Mouse (Mus musculus) bone marrow, adult 2 months (tissue): ENCODE results near the gene Lactb. TPM values are rescaled to one million over a fixed set of nuclear protein-coding genes. Genes with fewer than 3 reads are reported as not detected.

ENCODE experiments used
- H3K27ac ChIP-seq: fragments of 200-500 bp; 2 replicates; pipeline ENCODE4 v1.5.1; 2012; ENCODE audit warnings: low read depth, mild to moderate bottlenecking, control low read depth, inconsistent platforms, low read length; ENCODE audit not compliant: control insufficient read depth, poor library complexity, insufficient read depth
- H3K4me1 ChIP-seq: fragments of 200-500 bp; 2 replicates; pipeline ENCODE4 v1.6.1; 2011; ENCODE audit warnings: low read length; ENCODE audit not compliant: control insufficient read depth, insufficient read depth
- H3K4me3 ChIP-seq: fragments of 200-500 bp; replicated peaks from 2 replicates; pipeline ENCODE3; 2011; ENCODE audit warnings: mild to moderate bottlenecking, low read depth, low read length, control low read depth; ENCODE audit not compliant: control insufficient read depth
- CTCF ChIP-seq: fragments of 200-500 bp; IDR thresholded peaks from 2 replicates; pipeline ENCODE4 v1.5.1; 2011; ENCODE audit warnings: low read length, control low read depth; ENCODE audit not compliant: control insufficient read depth, insufficient read depth
- POLR2A ChIP-seq: fragments of 200-500 bp; IDR thresholded peaks from 2 replicates; pipeline ENCODE4 v1.6.1; 2011; ENCODE audit warnings: low read depth, mild to moderate bottlenecking, control low read depth, low read length, borderline replicate concordance; ENCODE audit not compliant: control insufficient read depth
- WGBS: fragments of 180-500 bp; shearing (Covaris S2); methylation state at CpG from one replicate; pipeline ENCODE4 v1.1.7; 2018; 5-methylcytosine and 5-hydroxymethylcytosine counted together
- polyA plus RNA-seq: library from polyadenylated mRNA; stranded (reverse); fragments of >200 nt; gene quantifications from 2 replicates; pipeline ENCODE4 v1.2.4, GENCODE M21; 2011; ENCODE audit warnings: low replicate concordance; ENCODE audit not compliant: missing spikeins, insufficient read depth, insufficient read length

Lactb gene
- polyA plus RNA-seq, 1 experiment, result 8.1 TPM

DNA sequence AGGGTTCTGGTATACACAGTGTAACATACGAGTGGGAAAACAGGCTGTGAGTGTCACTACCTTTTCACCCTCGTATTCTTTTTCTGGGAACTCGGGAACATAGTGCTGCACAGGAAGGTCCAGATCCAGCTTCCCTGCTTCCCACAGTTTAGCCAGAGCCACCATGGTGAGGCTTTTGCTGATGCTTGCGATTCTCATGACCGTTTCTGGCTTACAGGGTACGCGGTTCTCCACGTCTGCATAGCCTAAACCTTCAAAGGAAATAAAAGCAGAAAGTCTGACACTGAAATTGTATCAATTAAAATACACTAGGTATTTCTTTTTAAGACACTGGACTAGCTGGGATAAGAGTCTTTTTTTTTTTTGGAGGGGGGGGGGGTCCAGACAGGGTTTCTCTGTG lies 4.2 kb downstream of the Lactb start:
- Histone ChIP-seq H3K27ac (no peak overlapping the region), H3K4me1 (no peaks in the 10 kb centered on the region), H3K4me3 (no peak overlapping the region)
- TF ChIP-seq CTCF, result no peak
- no peak for TF ChIP-seq POLR2A
- WGBS, result 86% methylated on average over 8 of the region's 8 CpGs

DNA sequence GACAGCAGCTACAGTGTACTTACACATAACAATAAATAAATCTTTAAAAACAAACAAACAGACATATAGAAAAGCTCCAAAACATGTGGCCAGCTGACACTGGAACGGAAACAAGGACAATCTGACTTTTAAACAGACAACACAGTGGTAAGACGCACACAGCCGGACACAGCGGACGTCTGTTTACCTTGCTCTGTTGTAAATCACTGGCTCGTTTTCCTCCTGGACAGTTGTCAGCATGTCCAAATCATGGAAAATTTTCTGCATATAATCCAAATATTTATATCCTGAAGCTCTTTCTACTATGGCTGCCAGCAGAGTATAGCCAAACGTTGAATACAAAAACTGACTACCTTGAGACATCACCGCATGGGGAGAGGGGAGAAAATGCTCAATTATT lies 7.8 kb downstream of the Lactb start:
- 91% methylated on average over 8 of the region's 8 CpGs for WGBS
- Histone ChIP-seq H3K27ac (no peak overlapping the region), H3K4me3 (no peak overlapping the region), H3K4me1 (no peaks in the 10 kb centered on the region)
- TF ChIP-seq POLR2A, result no peak
- no peak for TF ChIP-seq CTCF

DNA sequence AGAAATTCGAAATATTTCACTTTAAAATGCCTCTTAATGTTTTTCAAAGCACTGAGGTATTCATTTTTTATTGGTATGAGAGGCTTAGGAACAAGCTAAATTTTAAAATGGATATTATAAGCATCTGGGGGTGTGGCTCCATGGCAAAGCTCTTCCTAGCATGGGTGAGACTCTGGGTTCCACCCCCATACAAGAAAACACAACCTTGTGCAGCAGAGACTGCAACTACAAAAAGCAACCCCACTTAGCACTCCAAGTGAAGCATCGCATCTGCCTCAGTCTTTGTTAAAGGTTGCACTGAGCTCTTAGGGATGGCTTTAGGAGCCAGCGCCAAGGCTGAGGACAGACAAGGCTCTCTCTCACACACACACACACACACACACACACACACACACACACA lies 13.8 kb downstream of the Lactb start:
- no peaks in the 10 kb centered on the region for H3K4me1 ChIP-seq
- no peak overlapping the region for H3K27ac ChIP-seq
- TF ChIP-seq POLR2A, result no peak
- no peak for TF ChIP-seq CTCF
- H3K4me3 ChIP-seq, result no peak overlapping the region
- WGBS, result 75% methylated on average over 3 of the region's 3 CpGs

DNA sequence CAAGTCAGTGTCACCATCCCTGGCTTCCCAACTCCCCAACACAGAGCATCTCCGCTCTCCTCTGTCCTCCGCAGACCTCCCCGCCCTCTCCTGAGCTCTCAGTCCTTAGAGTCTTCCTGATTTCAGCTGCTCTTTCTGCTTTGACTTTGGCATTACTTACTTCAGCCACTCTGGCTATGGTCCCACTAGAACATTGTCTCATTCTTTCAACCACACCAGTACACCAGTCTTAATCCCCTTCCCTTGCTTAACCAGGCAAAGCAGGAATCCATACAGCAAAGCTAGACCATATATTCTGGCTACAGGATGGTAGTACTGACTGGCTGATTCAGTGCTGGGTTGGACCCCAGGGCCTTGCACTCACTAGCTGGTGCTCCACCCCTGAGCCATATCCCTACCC lies 17.8 kb downstream of the Lactb start:
- Histone ChIP-seq H3K4me1 (no peaks in the 10 kb centered on the region), H3K27ac (no peak overlapping the region), H3K4me3 (no peak overlapping the region)
- 94% methylated on average over 3 of the region's 3 CpGs for WGBS
- no peak for TF ChIP-seq CTCF
- TF ChIP-seq POLR2A, result no peak

DNA sequence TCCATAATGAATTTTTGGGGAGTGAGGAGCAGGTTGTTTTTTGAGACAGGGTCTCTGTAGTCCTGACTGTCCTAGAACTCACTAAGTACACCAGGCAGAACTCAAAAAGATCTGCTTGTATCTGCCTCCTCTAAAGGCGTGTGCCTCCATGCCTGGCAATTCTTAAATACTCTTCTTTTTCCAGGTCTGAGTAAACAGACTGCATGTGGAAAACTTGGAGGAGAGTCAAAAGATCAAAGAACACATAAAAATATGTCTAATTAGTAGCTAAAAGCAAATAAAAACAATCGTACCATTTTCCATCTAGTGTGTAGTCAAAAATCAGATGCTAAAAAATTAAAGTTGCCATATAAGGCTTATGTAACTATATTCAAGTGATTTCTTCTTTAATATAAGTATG lies 22.4 kb downstream of the Lactb start:
- Histone ChIP-seq H3K4me1 (no peaks in the 10 kb centered on the region), H3K27ac (no peak overlapping the region), H3K4me3 (no peak overlapping the region)
- TF ChIP-seq POLR2A (no peak), CTCF (no peak)
- WGBS, result 79% methylated on average over 2 of the region's 2 CpGs

DNA sequence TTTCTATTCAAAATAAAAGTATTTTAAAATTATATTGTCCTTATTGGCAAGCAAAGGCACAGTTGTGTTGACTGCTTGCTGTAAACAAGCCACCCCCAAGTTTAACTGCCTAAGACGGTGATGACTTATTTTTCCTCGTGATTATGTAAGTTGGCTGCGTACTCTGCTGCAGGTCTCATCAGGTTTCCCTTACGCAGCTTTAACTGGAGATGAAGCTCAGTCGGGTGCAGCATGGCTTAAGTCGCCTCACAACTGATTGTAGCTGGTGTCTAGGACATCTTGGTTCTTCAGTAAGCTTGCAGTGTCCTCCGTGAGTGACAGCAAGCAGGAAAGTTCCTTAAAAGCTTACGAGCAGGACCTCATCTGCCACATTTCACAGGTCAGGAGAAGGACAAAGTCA lies 23.0 kb downstream of the Lactb start:
- no peak overlapping the region for H3K27ac ChIP-seq
- no peaks in the 10 kb centered on the region for H3K4me1 ChIP-seq
- TF ChIP-seq CTCF, result no peak
- no peak for TF ChIP-seq POLR2A
- no peak overlapping the region for H3K4me3 ChIP-seq
- 75% methylated on average over 8 of the region's 8 CpGs for whole genome bisulfite sequencing

DNA sequence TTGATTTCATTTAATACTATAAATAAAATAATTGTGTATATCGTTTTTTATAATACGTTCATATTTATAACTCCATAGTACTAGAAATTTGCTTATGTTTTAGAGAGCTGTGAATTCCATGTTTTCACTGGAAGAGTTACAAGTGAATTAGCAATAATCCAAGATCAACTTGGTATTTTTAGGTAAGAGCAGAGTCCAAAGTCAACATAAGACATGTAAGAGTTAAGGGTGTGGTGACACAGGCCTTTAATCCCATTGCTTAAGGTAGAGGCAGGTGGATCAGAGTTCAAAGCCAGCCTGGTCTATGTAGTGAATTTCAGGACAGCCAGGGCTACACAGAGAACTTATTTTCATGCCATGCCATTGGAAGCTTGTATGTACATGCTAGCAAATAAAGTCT lies 26.7 kb downstream of the Lactb start:
- Histone ChIP-seq H3K27ac (no peak overlapping the region), H3K4me1 (no peaks in the 10 kb centered on the region; the same call in 1 of the 2 replicates), H3K4me3 (no peak overlapping the region)
- 96% methylated on average over 2 of the region's 2 CpGs for WGBS
- TF ChIP-seq CTCF (no peak), POLR2A (no peak)

DNA sequence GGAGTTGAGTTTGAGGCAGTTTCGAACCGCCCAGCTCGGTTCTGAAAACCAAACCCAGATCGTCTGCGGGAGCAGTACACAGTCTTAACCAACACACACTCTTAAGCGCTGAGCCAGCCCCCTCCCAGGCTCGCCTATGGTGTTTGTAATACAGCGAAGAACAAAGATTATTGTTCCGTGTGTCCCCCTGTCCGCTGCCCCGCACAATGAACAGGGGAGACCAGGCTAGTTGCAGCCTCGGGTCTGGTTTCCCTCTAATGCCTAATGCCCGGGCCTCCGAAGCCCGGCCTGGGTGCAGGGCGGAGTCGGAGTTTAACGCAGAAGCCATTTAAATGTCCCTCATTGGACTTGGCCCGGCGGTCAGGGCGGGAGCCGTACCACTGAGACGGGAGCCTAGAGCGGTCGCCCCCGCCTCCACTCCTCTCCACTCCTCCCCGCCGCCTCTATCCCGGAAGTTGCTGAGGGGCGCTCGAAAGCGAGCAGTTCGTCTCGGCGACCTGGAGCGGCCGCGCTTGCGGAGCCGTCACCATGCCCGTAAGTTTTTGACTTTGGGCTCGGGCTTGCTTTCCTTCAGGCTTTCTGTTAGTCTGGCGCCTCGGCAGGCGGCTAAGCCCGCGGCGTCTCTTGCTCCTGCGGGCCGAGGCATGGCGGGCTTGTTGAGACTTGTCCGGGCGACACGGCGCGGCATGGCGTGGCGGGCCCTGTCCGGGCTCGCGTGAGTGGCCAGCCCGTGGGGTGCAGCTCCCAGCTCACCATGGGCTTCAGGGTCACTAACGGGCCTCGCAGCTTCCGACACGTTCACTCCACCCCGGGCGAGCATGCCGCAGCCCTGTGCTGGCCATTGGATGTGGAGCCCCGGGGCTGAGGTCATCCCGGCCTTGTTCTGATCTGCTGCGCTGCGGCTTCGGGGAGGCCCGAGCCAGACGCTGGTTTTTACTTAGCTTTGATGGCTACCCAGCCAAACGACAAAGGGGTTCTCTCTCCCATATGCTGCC lies 29.3 kb downstream of the Lactb start, which contains the start of gene Rps27l:
Rps27l (plus strand) TSS at position 440 of the 995 bp plus-strand sequence.
- H3K4me3 ChIP-seq, result peak within 1 kb of the TSS; percentile 88
- WGBS, result under 1% methylated on average over 77 of the region's 77 CpGs
- TF ChIP-seq POLR2A, result peak; percentile 94
- TF ChIP-seq CTCF, result no peak

DNA sequence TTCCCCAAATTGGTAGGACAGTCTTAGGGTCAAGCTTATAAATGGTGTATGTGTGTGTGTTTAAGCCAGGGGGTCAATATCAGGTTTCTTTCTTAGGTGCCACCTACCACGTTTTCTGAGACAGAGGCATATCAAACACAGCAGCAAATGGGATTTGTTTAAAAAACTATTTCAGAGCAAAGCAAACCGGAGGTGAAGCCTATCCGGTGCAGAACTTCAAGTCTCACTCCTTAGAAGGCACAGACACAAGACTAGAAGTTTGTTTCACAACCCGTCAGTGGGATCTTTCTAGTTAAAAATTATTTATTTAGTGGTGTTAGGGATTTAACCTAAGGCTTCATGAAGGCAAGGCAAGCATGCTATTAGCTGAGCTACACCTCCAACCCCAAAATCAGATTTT lies 30.1 kb downstream of the Lactb start:
- Histone ChIP-seq H3K4me3 (peak overlapping the region; percentile 88), H3K4me1 (no peaks in the 10 kb centered on the region; the same call in 1 of the 2 replicates), H3K27ac (peak overlapping the region; percentile 75; the same call in 1 of the 2 replicates)
- TF ChIP-seq POLR2A (no peak), CTCF (no peak)
- 8% methylated on average over 4 of the region's 4 CpGs for WGBS

More for the DNA sequence above, 29.3 kb downstream of the Lactb start, which contains the start of gene Rps27l:
- Histone ChIP-seq H3K4me1 (no peaks in the 10 kb centered on the region; the same call in 1 of the 2 replicates), H3K27ac (peak within 1 kb of the TSS; percentile 84)
